Mouse (Mus musculus): Measurements from ENCODE around the gene Zfp235.

Zfp235 gene

DNA sequence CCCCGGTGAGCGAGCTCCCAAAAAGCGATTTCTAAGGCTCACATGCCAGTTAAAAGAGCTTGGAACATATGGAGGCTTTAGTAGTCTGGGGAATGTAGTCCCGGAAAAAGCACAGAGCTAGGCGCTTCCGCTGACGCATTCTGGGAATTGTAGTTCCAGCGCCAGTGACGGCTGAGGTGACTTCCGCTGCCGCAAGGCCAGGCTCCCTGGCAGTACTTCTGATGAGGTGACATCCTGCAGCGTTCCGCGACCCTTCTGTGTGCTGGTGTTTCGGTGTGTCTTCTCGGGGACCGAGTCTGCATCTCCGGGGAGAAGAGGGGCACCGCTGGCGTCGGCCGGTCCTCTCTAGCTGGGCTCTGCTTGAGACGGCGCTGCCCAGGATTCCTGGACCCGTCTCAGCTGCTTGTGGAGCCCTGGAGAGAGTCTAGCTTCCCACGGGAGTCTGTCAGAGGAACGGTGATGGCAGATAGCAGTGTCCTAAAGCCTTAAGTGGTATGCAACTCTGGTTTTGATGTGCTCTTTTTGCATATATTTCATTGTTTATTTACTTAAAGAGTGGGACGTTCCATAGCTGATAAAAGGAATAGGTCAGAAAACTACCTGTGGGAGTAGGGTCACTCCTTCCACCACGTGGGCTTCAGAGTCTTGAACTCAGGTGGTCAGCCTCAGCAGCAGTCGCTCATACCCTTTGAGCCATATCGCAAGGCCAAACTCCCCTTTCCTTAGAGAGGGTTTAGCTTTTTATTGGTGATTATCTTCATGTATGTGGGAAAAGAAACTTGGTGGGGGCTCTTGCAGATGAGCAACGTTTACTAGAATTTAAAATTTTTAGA is at the start of gene Zfp235:
Gene Zfp235 (plus strand): TSS at position 174 of the 833 bp plus-strand sequence.
- DNase-seq (ENCODE audit: low spot score) = peak; percentile 62

DNA sequence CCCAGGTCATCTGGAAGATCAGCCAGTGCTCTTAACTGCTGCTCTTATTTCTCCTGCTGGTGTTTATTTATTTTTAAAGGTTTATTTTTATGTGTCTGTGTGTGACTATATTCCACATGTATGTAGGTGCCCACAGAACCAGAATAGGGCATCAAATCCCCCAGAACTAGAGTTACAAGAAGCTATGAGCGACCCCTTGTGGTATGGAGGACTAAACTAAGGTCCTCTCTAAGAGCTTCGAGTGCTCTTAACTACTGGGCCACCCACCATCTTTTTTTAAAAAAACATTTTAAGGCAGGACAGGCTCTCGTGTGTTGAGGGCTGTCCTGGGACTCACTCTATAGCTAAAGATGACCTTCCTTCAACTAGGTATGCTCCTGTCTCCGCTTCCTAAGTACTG is 47.1 kb upstream of the Zfp235 start:
- no peak for DNase-seq (ENCODE audit: low spot score)

DNA sequence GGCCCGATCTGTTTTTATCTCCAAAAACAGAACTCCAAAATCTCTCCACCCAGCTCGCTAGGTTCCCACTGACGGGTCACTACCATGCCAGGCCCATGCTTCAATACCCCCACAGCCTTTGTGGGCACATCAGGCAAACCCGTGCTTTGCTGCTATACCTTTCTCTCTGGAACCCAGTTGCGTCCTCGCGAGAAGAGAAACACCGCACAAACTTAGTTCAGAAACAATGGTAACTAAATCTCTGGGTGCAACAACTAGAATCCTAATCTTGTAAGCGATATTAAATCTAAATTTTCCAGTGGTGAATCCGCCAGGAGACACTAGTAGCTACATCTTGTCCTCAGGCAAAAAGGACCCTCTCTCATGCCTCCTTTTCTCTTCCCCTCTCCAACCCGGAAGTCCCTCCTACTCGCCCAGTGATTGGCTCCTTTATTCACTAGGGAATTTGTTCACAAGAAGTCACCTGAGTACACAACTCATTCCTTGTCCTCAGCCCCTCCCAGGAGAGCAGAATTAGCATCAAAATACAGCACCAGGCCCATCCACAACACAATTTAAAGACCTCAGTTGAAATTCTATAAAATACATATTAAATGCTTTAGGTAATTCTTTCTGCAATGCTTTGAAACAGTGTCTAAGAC is 46.4 kb upstream of the Zfp235 start:
- no peak for DNase-seq (ENCODE audit: low spot score)

DNA sequence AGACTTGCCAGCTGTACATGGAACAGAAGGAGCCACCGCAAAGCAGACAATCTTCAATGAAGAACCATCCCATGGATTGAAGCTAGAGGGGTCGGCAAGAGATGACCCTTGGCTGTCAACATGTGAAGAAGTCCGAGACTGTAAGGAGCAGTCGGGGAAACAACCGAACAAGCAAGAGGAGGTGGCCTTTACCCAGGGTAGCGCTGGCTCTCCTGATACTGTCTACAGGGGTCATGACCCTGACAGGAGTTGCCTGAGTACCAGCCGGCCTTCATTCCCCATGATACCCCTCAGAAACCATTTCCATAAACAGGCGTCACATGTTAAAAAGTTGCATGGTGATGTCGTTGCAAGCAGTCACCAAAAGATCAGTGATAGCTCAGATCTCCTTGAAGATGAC is 29.6 kb upstream of the Zfp235 start:
- DNase-seq (ENCODE audit: low spot score) = no peak

DNA sequence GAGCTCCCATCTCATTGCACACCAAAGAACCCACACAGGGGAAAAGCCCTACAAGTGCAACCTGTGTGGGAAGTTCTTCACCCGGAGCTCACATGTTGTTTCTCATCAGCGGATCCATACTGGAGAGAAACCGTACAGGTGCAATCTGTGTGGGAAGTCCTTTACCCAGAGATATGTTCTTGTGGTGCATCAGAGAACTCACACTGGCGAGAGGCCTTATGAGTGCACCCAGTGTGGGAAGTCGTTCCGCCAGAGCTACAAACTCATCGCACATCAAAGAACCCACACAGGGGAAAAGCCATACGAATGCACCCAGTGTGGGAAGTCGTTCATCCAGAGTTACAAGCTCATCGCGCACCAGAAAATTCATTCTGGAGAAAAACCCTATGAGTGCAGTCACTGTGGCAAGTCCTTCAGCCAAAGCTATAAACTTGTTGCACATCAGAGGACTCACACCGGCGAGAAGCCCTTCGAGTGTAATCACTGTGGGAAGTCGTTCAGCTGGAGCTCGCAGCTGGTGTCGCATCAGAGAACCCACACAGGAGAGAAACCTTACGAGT is 28.7 kb upstream of the Zfp235 start:
- no peak for DNase-seq (ENCODE audit: low spot score)

DNA sequence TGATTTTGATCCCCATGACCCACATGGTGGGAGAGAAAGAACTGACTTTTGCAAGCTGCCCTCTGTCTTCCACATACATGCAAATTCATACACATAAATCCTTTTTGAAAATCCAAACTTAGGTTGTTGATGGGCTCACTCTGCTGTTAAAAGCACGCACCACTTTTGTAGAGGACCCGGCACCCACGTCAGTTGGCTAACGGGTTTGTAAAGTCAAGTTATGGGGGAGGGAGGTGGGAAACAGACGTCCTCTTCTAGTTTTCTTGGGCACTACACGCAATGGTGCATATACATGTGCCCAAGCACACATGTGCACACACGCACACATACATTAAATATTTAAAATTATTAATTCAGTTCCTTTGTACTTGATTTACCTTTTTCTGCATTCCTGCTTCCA is 23.1 kb upstream of the Zfp235 start:
- no peak for DNase-seq (ENCODE audit: low spot score)

DNA sequence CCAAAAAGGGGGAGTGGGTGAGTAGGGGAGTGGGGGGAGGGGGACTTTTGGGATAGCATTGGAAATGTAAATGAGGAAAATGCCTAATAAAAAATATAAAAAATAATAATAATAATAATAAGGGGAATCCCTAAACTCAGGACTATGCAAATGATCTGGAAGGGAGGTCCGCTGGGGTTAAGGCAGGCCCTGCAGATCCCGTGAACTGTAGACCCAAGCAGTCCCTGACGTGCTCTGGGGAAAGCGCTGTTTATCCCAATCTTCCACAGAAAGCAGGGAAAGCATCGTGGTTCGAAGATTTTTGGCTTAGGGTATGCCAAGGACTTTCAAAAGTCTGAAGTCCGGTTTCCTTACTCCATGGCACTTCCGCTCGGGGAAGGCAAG is 22.2 kb upstream of the Zfp235 start:
- DNase-seq (ENCODE audit: low spot score) = no peak

DNA sequence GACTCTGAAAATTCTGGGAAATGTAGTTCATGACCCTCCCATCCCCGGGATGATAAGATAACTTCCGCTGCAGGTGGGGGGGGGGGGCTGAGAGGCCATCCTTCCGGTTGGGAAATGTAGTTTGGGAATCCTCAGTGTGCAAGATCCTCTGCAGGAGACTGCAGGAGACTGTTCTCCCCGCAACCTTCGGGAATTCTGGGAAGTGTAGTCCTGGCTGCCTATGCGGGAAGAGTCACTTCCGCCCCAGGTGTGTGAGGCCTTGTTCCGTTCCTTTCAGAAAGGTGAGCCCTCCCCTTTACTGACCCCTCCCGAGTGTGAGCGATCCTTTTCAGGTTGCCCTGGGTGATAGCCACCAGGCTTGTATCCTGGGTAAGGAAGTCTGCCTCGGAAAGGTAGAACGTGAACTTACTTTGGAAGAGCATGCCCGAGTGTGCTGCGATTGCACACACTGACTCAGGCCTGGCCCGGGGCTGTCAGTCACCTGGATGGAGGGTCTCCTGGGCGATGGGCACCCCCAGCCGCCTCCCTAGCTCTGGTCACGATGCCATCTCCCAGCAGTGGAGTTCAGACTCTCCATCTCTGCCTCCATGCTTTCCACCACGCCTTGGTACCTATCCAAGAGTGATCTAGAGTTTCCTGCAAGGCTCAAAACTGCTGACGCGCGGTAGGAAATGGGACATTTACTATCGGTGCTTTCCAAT is 21.7 kb upstream of the Zfp235 start, which contains the start of gene Zfp112:
Gene Zfp112 (plus strand): TSS at position 159 of the 701 bp plus-strand sequence.
- peak; percentile 35 for DNase-seq (ENCODE audit: low spot score)

DNA sequence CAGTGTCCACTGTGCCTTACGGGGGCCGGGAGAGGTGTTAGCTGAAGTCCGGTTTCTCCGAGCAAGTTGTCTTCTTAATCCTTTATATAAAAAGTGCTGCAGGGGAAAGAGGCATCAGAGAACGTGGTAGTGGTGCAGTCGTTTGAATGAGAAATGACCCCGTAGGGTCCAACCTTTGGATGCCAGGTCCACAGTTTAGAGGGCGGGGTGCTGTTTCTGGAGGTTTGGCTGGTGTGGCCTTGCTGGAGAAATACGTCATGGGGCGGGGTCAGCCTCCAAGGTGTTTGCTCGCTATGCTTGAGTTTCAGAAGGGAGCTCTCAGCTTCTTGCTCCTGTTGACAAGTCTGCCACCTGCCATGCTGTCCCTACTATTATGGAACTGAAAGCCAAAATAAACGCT is 21.0 kb upstream of the Zfp235 start:
- DNase-seq (ENCODE audit: low spot score) = peak; percentile 11

DNA sequence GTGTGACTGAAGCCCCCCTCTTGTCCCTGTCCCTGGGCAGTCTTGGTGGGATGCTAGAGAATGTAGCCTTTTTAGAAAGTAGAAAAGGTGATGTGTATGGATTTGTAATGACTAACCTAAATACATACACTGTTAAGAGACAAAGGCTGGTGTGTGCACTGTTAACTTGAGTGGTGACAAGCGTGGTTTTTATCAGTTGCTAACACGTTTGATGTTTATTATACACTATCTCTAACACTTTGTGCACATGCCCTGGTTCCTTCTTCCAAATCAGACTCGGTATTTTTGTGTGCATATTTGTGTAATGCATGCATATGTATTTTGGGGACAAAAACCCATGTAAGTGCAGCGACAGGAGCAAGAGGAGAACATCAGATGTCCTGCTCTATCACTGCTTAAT is 17.3 kb upstream of the Zfp235 start:
- no peak for DNase-seq (ENCODE audit: low spot score)

DNA sequence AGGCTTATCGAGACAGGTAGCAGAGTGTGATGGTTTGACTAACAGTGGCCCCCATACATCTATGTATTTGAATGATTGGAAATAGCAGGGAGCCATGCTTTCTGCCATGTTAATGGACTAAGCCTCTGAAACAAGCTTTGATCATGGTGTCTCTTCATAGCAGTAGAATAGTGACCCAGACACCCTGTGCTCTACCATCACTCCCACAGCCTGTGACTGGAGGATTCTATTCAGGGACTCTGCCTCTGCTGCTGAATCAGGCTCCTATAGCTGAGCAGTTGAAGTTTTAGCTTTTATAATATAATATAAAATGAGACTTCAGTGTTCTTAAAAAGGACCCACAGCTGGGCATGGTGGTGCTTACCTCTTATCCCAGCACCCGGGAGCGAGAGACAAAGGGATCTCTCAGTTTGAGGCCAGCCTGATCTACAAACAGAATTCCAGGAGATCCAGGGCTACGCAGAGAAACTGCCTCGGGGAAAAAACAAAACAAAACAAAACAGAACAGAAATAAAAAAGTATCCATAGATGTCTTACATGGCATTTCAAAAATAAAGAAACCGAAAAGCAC is 459 bp upstream of the Zfp235 start:
- DNase-seq (ENCODE audit: low spot score) = no peak

DNA sequence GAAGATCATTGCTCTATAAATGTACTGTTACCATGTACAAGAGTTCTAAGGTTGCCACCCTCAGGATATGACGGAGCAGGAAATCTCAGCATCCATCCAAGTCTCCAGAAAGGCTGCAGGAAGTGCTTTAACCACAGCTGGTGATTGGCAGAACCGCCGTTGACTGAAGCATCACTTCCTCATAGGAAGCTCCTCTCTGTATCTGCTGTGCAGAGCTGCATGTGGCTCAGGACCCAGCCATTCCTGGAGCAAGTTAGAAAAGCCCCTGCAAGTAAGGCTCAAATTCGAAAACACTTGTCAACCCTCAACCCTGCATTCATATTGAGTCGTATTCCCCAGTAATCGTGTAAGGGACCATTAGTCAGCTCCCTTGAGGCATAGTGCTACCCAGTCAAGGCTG is 8.6 kb downstream of the Zfp235 start:
- DNase-seq (ENCODE audit: low spot score) = no peak

DNA sequence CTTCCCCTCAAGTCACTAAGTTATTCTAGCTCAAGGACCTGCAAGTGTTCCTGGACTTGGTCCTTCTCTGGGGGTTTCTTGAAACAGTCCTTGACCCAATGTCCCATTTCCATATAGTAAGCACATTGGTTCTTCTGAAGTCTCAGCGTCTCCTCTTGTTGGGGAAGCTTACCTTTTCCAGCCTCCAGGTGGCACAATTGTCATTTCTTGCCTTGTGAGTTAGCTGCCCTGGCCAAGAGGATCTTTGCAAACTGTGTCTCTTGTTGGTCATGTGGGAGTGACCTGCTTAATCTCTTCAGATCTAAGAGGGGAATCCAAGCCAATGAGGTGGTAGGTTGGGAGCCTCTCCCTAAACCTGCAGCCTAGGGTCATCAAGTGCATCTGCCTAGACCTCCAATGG is 19.3 kb downstream of the Zfp235 start:
- DNase-seq (ENCODE audit: low spot score) = no peak

DNA sequence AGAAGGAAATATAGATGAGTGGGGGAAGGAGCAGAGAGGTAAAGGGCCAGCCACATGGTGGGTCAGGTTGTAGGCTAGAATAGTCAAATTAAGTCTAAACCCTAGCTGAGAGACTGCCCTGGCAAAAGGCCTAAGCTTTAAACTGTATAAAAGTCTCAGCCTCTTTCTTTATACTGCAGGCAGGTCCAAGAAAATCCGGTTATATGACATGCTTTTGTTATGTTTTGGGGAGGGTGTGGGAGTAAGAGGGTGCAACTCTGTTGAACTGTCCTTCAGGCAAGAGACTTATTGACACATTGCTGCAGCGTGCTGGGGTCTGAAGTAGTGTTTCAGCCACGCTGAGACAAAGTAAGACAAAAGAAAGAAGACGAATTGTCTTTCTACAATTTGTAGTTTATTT is 38.2 kb downstream of the Zfp235 start:
- no peak for DNase-seq (ENCODE audit: low spot score)

DNA sequence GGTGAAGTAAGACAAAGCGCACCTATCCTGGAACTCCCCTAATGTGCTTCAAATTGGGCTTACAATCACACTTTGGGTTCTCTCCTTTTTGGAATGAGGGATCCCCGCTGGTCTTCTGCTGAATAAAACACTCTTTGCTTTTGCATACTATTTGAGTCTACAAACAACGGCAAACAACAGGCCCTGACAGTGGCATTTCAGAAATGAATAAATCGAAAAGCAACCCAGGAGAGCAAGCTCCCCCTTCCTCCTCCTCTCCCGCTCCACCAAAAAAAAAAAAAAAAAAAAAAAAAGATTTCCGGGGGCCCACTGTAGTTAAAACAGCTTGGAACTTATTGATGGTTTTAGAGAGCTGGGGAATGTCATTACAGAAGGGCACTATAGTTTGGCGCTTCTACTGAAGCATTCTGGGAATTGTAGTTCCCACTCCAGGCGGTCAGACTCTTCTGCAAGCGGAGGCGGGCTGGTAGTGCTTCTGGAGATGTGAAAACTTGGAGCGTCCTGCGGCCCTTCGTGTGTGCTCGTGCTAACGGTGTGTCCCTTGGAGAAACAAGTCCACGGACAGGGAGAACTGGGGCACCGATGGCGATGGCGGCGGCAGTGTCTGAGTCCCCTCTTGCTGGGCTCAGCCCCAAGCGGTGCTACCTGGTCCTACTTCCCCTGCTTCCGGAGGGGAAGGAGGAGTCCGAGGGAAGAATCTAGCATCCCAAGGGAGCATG is 40.8 kb downstream of the Zfp235 start, which contains the start of gene Zfp114:
Gene Zfp114 (plus strand): TSS at position 443 of the 719 bp plus-strand sequence.
- DNase-seq (ENCODE audit: low spot score) = peak; percentile 47

DNA sequence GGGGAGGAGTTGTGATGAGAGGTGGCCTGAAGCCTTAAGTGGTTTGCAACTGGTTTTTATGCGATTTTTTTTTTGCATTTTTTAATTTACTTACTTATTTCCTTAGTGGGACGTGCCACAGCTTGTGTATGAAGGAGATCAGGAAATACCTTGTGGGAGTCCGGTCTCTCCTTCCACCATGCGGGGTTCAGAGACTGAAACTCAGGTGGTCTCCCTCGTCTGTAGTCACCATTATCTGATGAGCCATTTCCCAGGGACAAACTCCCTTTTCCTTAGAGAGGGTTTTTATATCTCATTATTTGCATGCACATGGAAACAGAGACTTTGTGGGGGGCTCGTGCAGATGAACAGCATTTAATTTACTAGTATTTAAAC is 41.4 kb downstream of the Zfp235 start:
- no peak for DNase-seq (ENCODE audit: low spot score)

DNA sequence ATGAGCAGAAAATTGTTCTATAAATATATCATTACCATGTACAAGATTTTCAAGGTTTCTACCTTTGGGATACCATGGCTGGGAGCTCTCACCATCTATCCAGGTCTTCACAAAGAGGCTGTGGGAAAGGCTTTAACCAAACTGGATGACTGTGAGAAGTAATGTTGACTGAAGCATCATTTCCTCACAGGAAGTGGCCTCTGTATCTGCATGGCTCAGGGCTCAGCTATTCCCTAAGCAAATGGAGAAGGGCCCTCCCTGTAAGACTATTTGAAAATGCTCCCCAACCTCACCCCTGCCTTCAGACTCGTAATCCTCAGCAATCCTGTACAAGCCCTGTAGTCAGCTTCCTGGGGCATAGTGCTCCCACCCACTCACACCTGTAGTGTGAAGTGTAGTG is 53.6 kb downstream of the Zfp235 start:
- DNase-seq (ENCODE audit: low spot score) = no peak

DNA sequence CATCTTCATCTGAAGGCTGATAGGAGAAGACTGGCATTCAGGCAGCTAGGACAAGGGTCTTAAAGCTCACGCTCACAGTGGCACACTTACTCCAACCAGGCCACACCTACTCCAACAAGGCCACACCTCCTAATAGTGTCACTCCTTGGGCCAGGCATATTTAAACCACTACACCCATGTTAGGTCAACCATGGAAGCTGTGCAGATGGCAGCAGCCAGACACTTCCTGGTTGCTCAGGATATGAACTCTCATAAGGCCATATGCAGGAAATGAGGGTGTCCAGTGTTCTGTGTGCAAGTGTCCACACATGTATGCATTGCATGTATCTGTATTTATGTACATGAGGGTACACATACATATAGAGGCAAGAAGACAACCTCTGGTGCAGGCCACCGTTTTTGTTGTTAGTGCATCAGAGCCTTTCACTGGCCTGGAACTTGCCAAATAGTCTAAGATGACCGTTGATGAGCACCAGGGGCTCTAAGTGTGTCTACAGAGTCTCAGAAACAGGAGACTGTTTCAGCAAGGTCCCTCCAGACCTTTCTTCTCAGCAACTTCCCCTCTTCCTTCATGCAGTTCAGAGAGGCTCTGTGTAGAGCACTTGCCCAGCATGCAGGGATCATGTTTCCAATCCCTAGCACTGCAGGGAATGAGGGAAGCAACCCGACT is 55.1 kb downstream of the Zfp235 start:
- DNase-seq (ENCODE audit: low spot score) = no peak

DNA sequence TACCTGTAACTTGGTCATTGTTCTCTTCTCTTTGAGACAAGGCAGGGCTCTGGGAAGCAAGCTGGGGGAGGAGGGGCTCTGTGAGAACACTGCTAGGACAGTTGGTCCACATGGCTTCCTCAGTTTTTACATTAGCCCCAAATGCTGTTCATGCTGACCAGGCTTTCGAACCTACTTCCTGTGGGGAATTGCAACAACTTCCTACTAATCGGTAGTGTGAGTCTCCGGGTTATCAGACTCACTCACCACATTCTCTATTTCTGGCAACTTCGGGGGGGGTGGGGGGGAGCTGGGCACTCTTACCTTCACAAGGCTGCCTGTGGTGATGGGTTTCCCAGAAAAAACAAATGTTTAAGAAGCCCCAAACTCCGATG is 55.6 kb downstream of the Zfp235 start:
- DNase-seq (ENCODE audit: low spot score) = no peak

DNA sequence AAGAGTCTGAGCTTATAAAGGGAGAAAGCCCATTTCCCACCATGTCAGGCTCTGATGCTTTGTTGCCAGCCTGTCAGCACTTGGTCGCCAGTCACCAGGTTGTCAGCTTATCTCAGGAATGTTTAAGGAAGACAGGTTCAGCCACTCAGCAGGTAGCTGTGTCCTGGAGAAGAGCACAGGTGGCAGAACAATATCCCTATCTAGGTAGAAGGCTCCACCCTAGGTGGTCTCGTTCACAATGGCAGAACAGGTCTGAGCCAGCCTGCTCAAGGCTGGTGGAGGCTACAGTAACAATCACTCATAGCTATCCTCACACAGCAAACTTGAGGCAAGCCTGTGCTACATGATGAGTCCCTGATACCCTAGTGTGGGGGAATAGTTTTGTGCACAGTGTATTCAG is 57.4 kb downstream of the Zfp235 start:
- no peak for DNase-seq (ENCODE audit: low spot score)

All from ovary, postnatal 10 days (tissue).